Mouse (Mus musculus): Measurements from ENCODE around the gene Hmx3. TPM values are rescaled to one million over a fixed set of nuclear protein-coding genes. Genes with fewer than 3 reads are reported as not detected.

Gene Hmx3
- polyA plus RNA-seq (2017; shearing (Covaris generic)): not detected

DNA sequence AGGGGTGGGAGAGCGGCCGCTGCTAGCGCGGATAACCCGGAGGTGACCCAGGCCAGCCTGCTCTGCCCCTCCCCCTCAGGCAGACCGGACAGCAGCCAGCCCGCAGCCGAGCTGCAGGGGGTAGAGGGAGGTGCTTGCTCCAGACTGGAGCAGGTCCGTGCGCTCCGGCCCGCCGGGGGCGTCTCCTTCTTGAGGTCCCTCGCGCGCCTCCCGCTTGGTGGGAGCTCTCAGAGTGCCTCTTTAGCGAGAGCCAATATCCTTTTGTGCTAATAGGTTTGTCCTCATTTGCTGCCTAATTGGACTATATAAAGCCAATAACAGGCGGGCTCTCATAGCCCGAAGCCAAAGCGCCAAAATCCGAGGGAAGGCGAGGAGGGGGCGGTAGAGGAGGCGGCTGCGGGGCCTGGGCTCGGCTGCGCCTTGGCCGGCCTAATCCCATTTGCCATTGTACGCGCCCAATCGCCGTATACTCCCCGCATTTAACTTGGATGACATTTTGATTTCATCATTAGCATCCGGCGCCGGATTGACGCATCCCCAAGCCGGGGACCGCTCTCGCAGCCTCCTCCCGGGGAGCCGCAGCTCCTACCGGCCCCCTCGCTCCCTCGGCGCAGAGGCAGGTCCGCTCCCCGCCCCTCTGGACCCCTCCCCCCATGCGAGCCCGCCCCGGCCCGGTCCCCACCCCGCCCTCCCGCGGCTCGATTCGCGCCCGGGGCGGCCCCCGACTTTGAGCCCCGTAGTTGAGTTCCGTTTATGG is at the start of gene Hmx3:
TSS of gene Hmx3 (plus strand) at position 753 of the 757 bp plus-strand sequence.

GRCm38 (mm10) chr7:131548473-131548872 is 5.8 kb downstream of the Hmx3 start, which contains the start of gene Hmx2:
TSS of gene Hmx2 (plus strand) at chr7:131548773.

DNA sequence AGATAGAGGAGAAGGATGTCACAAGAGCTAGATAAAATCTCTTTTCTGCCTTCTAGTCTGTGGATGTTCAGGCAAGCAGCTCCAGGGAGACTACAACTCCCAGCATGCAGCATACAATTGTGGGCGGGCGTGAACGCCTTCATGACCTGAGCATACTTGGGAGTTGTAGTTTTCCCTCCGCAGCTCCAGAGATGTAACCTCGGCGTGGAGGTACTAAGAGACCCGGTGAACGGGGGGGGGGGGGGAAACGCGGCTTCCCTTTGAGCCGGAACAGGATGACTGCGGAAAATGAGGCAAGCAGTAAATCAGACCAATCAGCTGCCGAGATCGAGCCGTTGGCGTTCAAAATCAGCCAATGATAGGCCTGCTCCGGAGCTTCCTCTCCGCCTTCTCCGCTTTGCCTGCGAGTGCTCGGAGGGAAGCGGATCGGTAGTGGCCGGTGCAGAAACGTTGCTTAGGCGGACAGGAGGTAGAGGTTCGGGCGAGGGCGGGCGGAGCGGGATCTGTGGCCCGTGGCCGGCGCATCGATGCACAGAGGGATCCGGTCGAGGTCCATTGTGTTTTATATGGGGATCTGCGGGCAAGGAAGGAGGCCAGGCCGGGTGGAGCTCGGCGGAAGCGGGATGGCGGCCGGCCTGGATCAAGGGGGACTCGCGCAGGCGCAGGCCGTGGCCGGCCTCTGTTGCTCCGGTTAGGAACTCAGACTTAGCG is 17.5 kb downstream of the Hmx3 start, which contains the start of gene Bub3:
TSS of gene Bub3 (plus strand) at position 237 of the 711 bp plus-strand sequence.

Other genes starting within 250 kb of the Hmx3 start
- not detected for gene Cuzd1, start 220.6 kb upstream of the Hmx3 start, polyA plus RNA-seq (2017; shearing (Covaris generic))
- gene Fam24b, start 213.4 kb upstream of the Hmx3 start, polyA plus RNA-seq (2017; shearing (Covaris generic)): not detected
- gene Fam24a, start 209.0 kb upstream of the Hmx3 start, polyA plus RNA-seq (2017; shearing (Covaris generic)): not detected
- gene 2310057M21Rik, start 180.1 kb upstream of the Hmx3 start, polyA plus RNA-seq (2017; shearing (Covaris generic)): 20.9 TPM
- gene Pstk, start 171.7 kb upstream of the Hmx3 start, polyA plus RNA-seq (2017; shearing (Covaris generic)): 48.7 TPM
- gene Ikzf5, start 132.3 kb upstream of the Hmx3 start, polyA plus RNA-seq (2017; shearing (Covaris generic)): 26.2 TPM
- 71.5 TPM for gene Acadsb, start 132.3 kb upstream of the Hmx3 start, polyA plus RNA-seq (2017; shearing (Covaris generic))
- gene Hmx2, start 5.9 kb downstream of the Hmx3 start, polyA plus RNA-seq (2017; shearing (Covaris generic)): not detected
- gene Bub3, start 17.4 kb downstream of the Hmx3 start, polyA plus RNA-seq (2017; shearing (Covaris generic)): 179 TPM

All from activated CD4-positive, CD25-positive, alpha-beta regulatory T cell, adult 9 weeks (primary cell).